Mouse (Mus musculus) lung, adult 18-20 months (tissue): ENCODE data around the gene Vmn1r135.
"Not testable (repeated sequence)": the region's sequence is repeated elsewhere in the genome, so short reads cannot be mapped to it uniquely, and the experiment has no call there.

Experiments used
- DNase-seq, 2 experiments: peaks; one replicate each; pipeline ENCODE4 v3.0.0; 2022; ENCODE audit warnings: mixed read lengths in 2 of 2

Vmn1r135 gene

GRCm38 (mm10) chr7:21832051-21832450 is at the start of gene Vmn1r135:
Gene Vmn1r135 (plus strand): TSS chr7:21832351.
- DNase-seq: not testable (repeated sequence)

DNA sequence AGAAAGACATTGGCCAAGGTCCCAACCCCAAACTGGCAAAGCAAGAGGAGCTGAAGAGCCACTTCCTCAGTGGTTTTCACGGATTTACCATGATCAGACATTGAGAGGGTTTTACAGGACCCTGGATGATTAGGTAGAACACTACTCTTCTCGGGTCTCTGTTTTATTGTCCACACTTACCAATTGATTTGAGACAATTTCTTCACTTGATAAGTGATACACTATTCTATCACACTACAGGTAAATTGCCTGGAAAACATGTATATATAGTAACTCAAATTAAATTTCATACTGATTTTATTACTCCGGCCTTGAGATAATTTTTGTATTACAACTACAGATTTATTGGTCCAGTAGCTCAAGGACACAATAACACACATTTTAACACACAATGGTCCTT is 35.5 kb upstream of the Vmn1r135 start, which contains the start of gene Gm4177:
Gene Gm4177, minus strand, starts transcription at position 101 of the 400 bp plus-strand sequence.
- DNase-seq: not testable (repeated sequence)

- not testable (repeated sequence) for DNase-seq
These were observed 12.0 kb downstream of the Vmn1r135 start, which contains the start of gene Gm5725 for GRCm38 (mm10) chr7:21844167-21844566. Gene Gm5725 (minus strand): TSS chr7:21844267.
